Mouse (Mus musculus) CH12.LX (cell line): ENCODE measurements around the gene Prr36. TPM values are rescaled to one million over a fixed set of nuclear protein-coding genes. Genes with fewer than 3 reads are reported as not detected.

ENCODE experiments used
- DNase-seq: peaks from one replicate; pipeline ENCODE4 v3.0.0-alpha.2; 2013; ENCODE audit errors: extremely low read depth
- H3K27ac ChIP-seq: 2 replicates; pipeline ENCODE4 v1.5.1; 2012; ENCODE audit warnings: low read depth, mild to moderate bottlenecking, control low read depth, moderate library complexity; ENCODE audit not compliant: insufficient read depth
- H3K27me3 ChIP-seq: replicated peaks from 2 replicates; pipeline ENCODE3; 2012; ENCODE audit warnings: inconsistent platforms
- H3K36me3 ChIP-seq, 2 experiments: replicated peaks in 1 of 2; 2 replicates each; pipeline versions ENCODE3 to v1.6.1; 2012; ENCODE audit warnings: inconsistent platforms in 1 of 2, low read length in 1 of 2, mild to moderate bottlenecking in 1 of 2, mixed read lengths in 1 of 2, moderate library complexity in 1 of 2; ENCODE audit not compliant: control insufficient read depth in 1 of 2, insufficient read depth in 1 of 2
- H3K4me1 ChIP-seq, 2 experiments: 2 replicates each; pipeline ENCODE4 v1.6.1; 2012; ENCODE audit warnings: inconsistent platforms in 1 of 2, moderate library complexity in 1 of 2; ENCODE audit not compliant: insufficient read depth in 2 of 2, control insufficient read depth in 1 of 2
- H3K4me2 ChIP-seq: 2 replicates; pipeline ENCODE4 v1.6.1; 2012; ENCODE audit warnings: low read depth, mild to moderate bottlenecking, control low read depth; ENCODE audit not compliant: poor library complexity, insufficient read depth, severe bottlenecking
- H3K4me3 ChIP-seq, 3 experiments: fragments of 150-350 bp in 1 of 3; sonication (generic) in 1 of 3; replicated peaks in 1 of 3; 2 replicates each; pipeline versions ENCODE3 to v1.5.1; 2011 to 2012; ENCODE audit warnings: low read depth in 2 of 3, low read length in 2 of 3, mild to moderate bottlenecking in 2 of 3, moderate library complexity in 2 of 3, control low read depth in 1 of 3, improper control_type of control experiment in 1 of 3, inconsistent platforms in 1 of 3, mixed read lengths in 1 of 3; ENCODE audit not compliant: poor library complexity in 1 of 3
- H3K79me2 ChIP-seq: replicated peaks from 2 replicates; pipeline ENCODE4 v1.6.1; 2012; ENCODE audit warnings: mild to moderate bottlenecking, moderate library complexity; ENCODE audit not compliant: control insufficient read depth, poor library complexity, insufficient read depth, severe bottlenecking; ENCODE audit errors: extremely low read depth
- H3K9ac ChIP-seq: 2 replicates; pipeline ENCODE4 v1.6.1; 2012; ENCODE audit warnings: low read depth, mild to moderate bottlenecking, control low read depth, moderate library complexity; ENCODE audit not compliant: insufficient read depth
- H3K9me3 ChIP-seq: replicated peaks from 2 replicates; pipeline ENCODE3; 2012; ENCODE audit warnings: low read length, inconsistent platforms, mixed read lengths
- BHLHE40 ChIP-seq: IDR thresholded peaks from 2 replicates; pipeline ENCODE4 v1.6.1; 2011; ENCODE audit warnings: mild to moderate bottlenecking, low read depth, low read length, improper control_type of control experiment
- CHD2 ChIP-seq: IDR thresholded peaks from 2 replicates; pipeline ENCODE4 v1.6.1; 2011; ENCODE audit warnings: low read length, improper control_type of control experiment
- ELF1 ChIP-seq: IDR thresholded peaks from 2 replicates; pipeline ENCODE4 v1.6.1; 2014; ENCODE audit warnings: low read depth, mild to moderate bottlenecking, inconsistent platforms, low read length, improper control_type of control experiment
- ETS1 ChIP-seq: conservative IDR thresholded peaks from 2 replicates; pipeline ENCODE4 v1.6.1; 2012; ENCODE audit warnings: low read depth, mild to moderate bottlenecking, inconsistent platforms, low read length, improper control_type of control experiment, moderate library complexity
- GABPA ChIP-seq: IDR thresholded peaks from 2 replicates; pipeline ENCODE4 v1.6.1; 2012; ENCODE audit warnings: low read depth, low read length, improper control_type of control experiment, inconsistent platforms; ENCODE audit not compliant: insufficient replicate concordance
- HCFC1 ChIP-seq: IDR thresholded peaks from 2 replicates; pipeline ENCODE4 v1.6.1; 2012; ENCODE audit warnings: low read depth, mild to moderate bottlenecking, inconsistent platforms, low read length, improper control_type of control experiment
- IRF4 ChIP-seq: IDR thresholded peaks from 2 replicates; pipeline ENCODE4 v1.6.1; 2014; ENCODE audit warnings: low read depth, mild to moderate bottlenecking, inconsistent platforms, low read length, improper control_type of control experiment
- JUN ChIP-seq: IDR thresholded peaks from 2 replicates; pipeline ENCODE4 v1.6.1; 2011; ENCODE audit warnings: low read depth, mild to moderate bottlenecking, low read length, improper control_type of control experiment, moderate library complexity; ENCODE audit not compliant: insufficient read depth
- MAFK ChIP-seq: IDR thresholded peaks from 2 replicates; pipeline ENCODE4 v1.6.1; 2011; ENCODE audit warnings: low read length, improper control_type of control experiment; ENCODE audit not compliant: insufficient replicate concordance
- MAX ChIP-seq: IDR thresholded peaks from 2 replicates; pipeline ENCODE4 v1.6.1; 2011; ENCODE audit warnings: low read length, improper control_type of control experiment
- MEF2A ChIP-seq: IDR thresholded peaks from 2 replicates; pipeline ENCODE4 v1.6.1; 2014; ENCODE audit warnings: low read depth, mild to moderate bottlenecking, inconsistent platforms, low read length, improper control_type of control experiment, borderline replicate concordance
- MYC ChIP-seq: IDR thresholded peaks from 2 replicates; pipeline ENCODE4 v1.6.1; 2011; ENCODE audit warnings: low read depth, mild to moderate bottlenecking, improper control_type of control experiment, low read length
- NRF1 ChIP-seq: IDR thresholded peaks from 2 replicates; pipeline ENCODE4 v1.6.1; 2014; ENCODE audit warnings: low read depth, mild to moderate bottlenecking, inconsistent platforms, low read length, improper control_type of control experiment, moderate library complexity
- PAX5 ChIP-seq: IDR thresholded peaks from 2 replicates; pipeline ENCODE4 v1.6.1; 2012; ENCODE audit warnings: low read length, inconsistent platforms, mixed read lengths
- POLR2A ChIP-seq: IDR thresholded peaks from 2 replicates; pipeline ENCODE4 v1.6.1; 2011; ENCODE audit warnings: low read depth, mild to moderate bottlenecking, improper control_type of control experiment, low read length
- POLR2AphosphoS2 ChIP-seq: IDR thresholded peaks from 2 replicates; pipeline ENCODE4 v1.6.1; 2011; ENCODE audit warnings: low read depth, low read length, improper control_type of control experiment
- RAD21 ChIP-seq: IDR thresholded peaks from 2 replicates; pipeline ENCODE4 v1.6.1; 2011; ENCODE audit warnings: low read depth, mild to moderate bottlenecking, low read length, improper control_type of control experiment, moderate library complexity
- TBP ChIP-seq: conservative IDR thresholded peaks from 2 replicates; pipeline ENCODE4 v1.6.1; 2011; ENCODE audit warnings: low read depth, low read length, improper control_type of control experiment
- TCF12 ChIP-seq: IDR thresholded peaks from 2 replicates; pipeline ENCODE4 v1.6.1; 2014; ENCODE audit warnings: low read depth, mild to moderate bottlenecking, inconsistent platforms, low read length, improper control_type of control experiment
- USF2 ChIP-seq: conservative IDR thresholded peaks from 2 replicates; pipeline ENCODE4 v1.6.1; 2011; ENCODE audit warnings: low read depth, low read length, improper control_type of control experiment
- ZNF384 ChIP-seq: IDR thresholded peaks from 2 replicates; pipeline ENCODE4 v1.6.1; 2012; ENCODE audit warnings: low read depth, low read length, improper control_type of control experiment, inconsistent platforms
- dilution Hi-C: fragments of 300-500 bp; cut with MboI; formaldehyde crosslinking; loops from 2 replicates; pipeline ENCODE4 v1.14.3; 2020; ENCODE audit warnings: low sequenced_read_pairs; ENCODE audit not compliant: extremely low pct_unique_long_range_greater_than_20kb, extremely low pct_ligation_motif_present
- in situ Hi-C: fragments of 300-500 bp; cut with MboI; formaldehyde crosslinking; loops from 3 replicates; pipeline ENCODE4 v1.14.3; 2019; ENCODE audit warnings: low sequenced_read_pairs, low pct_ligation_motif_present, low pct_unique_long_range_greater_than_20kb, mixed read lengths
- polyA plus RNA-seq: library from polyadenylated mRNA; unstranded; fragments of >175 nt; gene quantifications from 2 replicates; pipeline ENCODE4 v1.2.1, GENCODE M21; 2012; ENCODE audit warnings: low read depth; ENCODE audit not compliant: insufficient read length
- total RNA-seq, 2 experiments: library from RNA; depleted of rRNA; stranded (reverse); fragments of 300-350 nt in 1 of 2; fragments of >200 nt in 1 of 2; gene quantifications; 2 replicates each; pipeline ENCODE4 v1.2.3; 2012 to 2014

The Prr36 gene
- total and polyA plus RNA-seq, 3 experiments = 0.05 to 0.59 (median 0.13) TPM

GRCm38 (mm10) chr8:4227919-4228318, 10.7 kb upstream of the Prr36 start (continued):
- TF ChIP-seq GABPA (no peak), MAFK (no peak), TCF12 (no peak), ETS1 (no peak), ELF1 (no peak)
- TF ChIP-seq, all 38 proteins: peak for 0

- dilution Hi-C loops (no loop called here), in situ Hi-C loops (no loop called here)
- Histone ChIP-seq H3K4me1 (peaks cover 0 to 4% of the 10 kb centered on the region in 2 experiments; a peak in 1 of 4 replicates), H3K27ac (no peak within 1 kb of the TSS), H3K4me3 (no peak within 1 kb of the TSS), H3K79me2 (no peaks in the 10 kb centered on the region), H3K36me3 (no peaks in the 10 kb centered on the region), H3K9ac (no peak within 1 kb of the TSS), H3K27me3 (peaks cover 16% of the 10 kb centered on the region), H3K9me3 (no peaks in the 10 kb centered on the region), H3K4me2 (no peak within 1 kb of the TSS)
- no peak for TF ChIP-seq USF2
- no peak for TF ChIP-seq CHD2
- TF ChIP-seq RAD21 = no peak
- TF ChIP-seq BHLHE40 = no peak
- TF ChIP-seq MAX = no peak
- no peak for TF ChIP-seq IRF4
- TF ChIP-seq POLR2A = no peak
- TF ChIP-seq MYC = no peak
- no peak for TF ChIP-seq NRF1
- no peak for TF ChIP-seq PAX5
- no peak for TF ChIP-seq MEF2A
- no peak for TF ChIP-seq HCFC1
- no peak for TF ChIP-seq POLR2AphosphoS2
- no peak for TF ChIP-seq ZNF384
- TF ChIP-seq TBP = no peak
- no peak for DNase-seq
Measured at GRCm38 (mm10) chr8:4226739-4227347, 9.6 kb upstream of the Prr36 start, which contains the start of gene Lrrc8e. Gene Lrrc8e, plus strand, starts transcription at chr8:4226827.

DNA sequence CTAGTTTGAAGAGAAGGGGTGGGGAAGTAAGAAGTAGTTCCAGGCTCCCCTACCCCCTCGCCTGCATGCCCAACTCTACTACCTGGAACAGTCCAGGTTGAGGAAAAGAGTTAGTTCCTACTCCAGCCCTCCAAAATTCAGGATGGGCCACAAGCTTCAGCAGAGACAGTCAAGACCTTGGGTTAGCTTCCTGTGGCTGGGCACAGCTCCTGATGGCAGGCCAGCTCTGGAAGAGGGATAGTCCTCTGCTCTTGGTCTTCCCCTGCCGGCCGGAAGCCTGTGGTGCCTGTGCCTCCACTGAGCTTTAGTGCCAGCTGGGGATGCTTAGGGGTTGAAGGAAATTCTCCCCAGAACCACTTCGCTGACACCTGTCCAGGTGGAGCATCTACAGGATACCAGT, 9.1 kb upstream of the Prr36 start:
- DNase-seq = no peak
- H3K36me3 ChIP-seq = no peaks in the 10 kb centered on the region
- no peak overlapping the region for H3K4me2 ChIP-seq
- peaks cover 16% of the 10 kb centered on the region for H3K27me3 ChIP-seq
- no peaks in the 10 kb centered on the region for H3K9me3 ChIP-seq
- peaks cover 0 to 4% of the 10 kb centered on the region in 2 experiments; a peak in 1 of 4 replicates for H3K4me1 ChIP-seq
- no peak overlapping the region for H3K27ac ChIP-seq
- dilution Hi-C loops (no loop called here), in situ Hi-C loops (no loop called here)
- H3K9ac ChIP-seq = no peak overlapping the region
- no peak overlapping the region for H3K4me3 ChIP-seq
- TF ChIP-seq JUN (no peak), MAX (no peak)
- no peaks in the 10 kb centered on the region for H3K79me2 ChIP-seq
